Mouse (Mus musculus): ENCODE data around the gene Sltm. TPM values are rescaled to one million over a fixed set of nuclear protein-coding genes. Genes with fewer than 3 reads are reported as not detected.

The Sltm gene
- polyA plus RNA-seq, 1 experiment = 34.5 TPM

GRCm38 (mm10) chr9:70578123-70578522 is 35.6 kb downstream of the Sltm start:
- no peak overlapping the region for H3K27ac ChIP-seq (ENCODE audit: control insufficient read depth, insufficient read depth, low read depth, low read length)

GRCm38 (mm10) chr9:70580956-70581355 is 38.4 kb downstream of the Sltm start:
- no peaks in the 10 kb centered on the region for H3K27me3 ChIP-seq (ENCODE audit: control insufficient read depth, insufficient read depth, low read length)
- H3K4me3 ChIP-seq (ENCODE audit: control insufficient read depth, low read depth, low read length) = no peak overlapping the region
- H3K27ac ChIP-seq (ENCODE audit: control insufficient read depth, insufficient read depth, low read depth, low read length) = no peak overlapping the region
- H3K36me3 ChIP-seq (ENCODE audit: control insufficient read depth, insufficient read depth, low read length) = peaks cover 4% of the 10 kb centered on the region; the same call in 1 of the 2 replicates
- H3K4me1 ChIP-seq (ENCODE audit: control insufficient read depth, insufficient read depth, low read length) = no peaks in the 10 kb centered on the region
- no peak for TF ChIP-seq POLR2A (IDR thresholded peaks at IDR 0.05; ENCODE audit: control insufficient read depth, low read depth, low read length)
- no peak for TF ChIP-seq CTCF (IDR thresholded peaks at IDR 0.05; ENCODE audit: control insufficient read depth, insufficient read depth, insufficient replicate concordance, low read depth, low read length)

More at GRCm38 (mm10) chr9:70578123-70578522, 35.6 kb downstream of the Sltm start:
- Histone ChIP-seq H3K4me3 (ENCODE audit: control insufficient read depth, low read depth, low read length) (no peak overlapping the region), H3K4me1 (ENCODE audit: control insufficient read depth, insufficient read depth, low read length) (no peaks in the 10 kb centered on the region), H3K27me3 (ENCODE audit: control insufficient read depth, insufficient read depth, low read length) (no peaks in the 10 kb centered on the region), H3K36me3 (ENCODE audit: control insufficient read depth, insufficient read depth, low read length) (peaks cover 1% of the 10 kb centered on the region)
- TF ChIP-seq POLR2A (IDR thresholded peaks at IDR 0.05; ENCODE audit: control insufficient read depth, low read depth, low read length) (no peak), CTCF (IDR thresholded peaks at IDR 0.05; ENCODE audit: control insufficient read depth, insufficient read depth, insufficient replicate concordance, low read depth, low read length) (no peak)

GRCm38 (mm10) chr9:70584641-70585040 is 42.1 kb downstream of the Sltm start:
- no peak overlapping the region for H3K4me3 ChIP-seq (ENCODE audit: control insufficient read depth, low read depth, low read length)
- no peaks in the 10 kb centered on the region for H3K27me3 ChIP-seq (ENCODE audit: control insufficient read depth, insufficient read depth, low read length)
- TF ChIP-seq POLR2A (IDR thresholded peaks at IDR 0.05; ENCODE audit: control insufficient read depth, low read depth, low read length) = no peak
- TF ChIP-seq CTCF (IDR thresholded peaks at IDR 0.05; ENCODE audit: control insufficient read depth, insufficient read depth, insufficient replicate concordance, low read depth, low read length) = no peak
- peaks cover 8% of the 10 kb centered on the region for H3K36me3 ChIP-seq (ENCODE audit: control insufficient read depth, insufficient read depth, low read length)
- H3K4me1 ChIP-seq (ENCODE audit: control insufficient read depth, insufficient read depth, low read length) = no peaks in the 10 kb centered on the region
- H3K27ac ChIP-seq (ENCODE audit: control insufficient read depth, insufficient read depth, low read depth, low read length) = no peak overlapping the region

GRCm38 (mm10) chr9:70585172-70585571 is 42.6 kb downstream of the Sltm start:
- no peak for TF ChIP-seq CTCF (IDR thresholded peaks at IDR 0.05; ENCODE audit: control insufficient read depth, insufficient read depth, insufficient replicate concordance, low read depth, low read length)
- TF ChIP-seq POLR2A (IDR thresholded peaks at IDR 0.05; ENCODE audit: control insufficient read depth, low read depth, low read length) = no peak
- H3K27me3 ChIP-seq (ENCODE audit: control insufficient read depth, insufficient read depth, low read length) = no peaks in the 10 kb centered on the region
- no peak overlapping the region for H3K4me3 ChIP-seq (ENCODE audit: control insufficient read depth, low read depth, low read length)
- no peaks in the 10 kb centered on the region for H3K4me1 ChIP-seq (ENCODE audit: control insufficient read depth, insufficient read depth, low read length)
- H3K36me3 ChIP-seq (ENCODE audit: control insufficient read depth, insufficient read depth, low read length) = peaks cover 8% of the 10 kb centered on the region
- H3K27ac ChIP-seq (ENCODE audit: control insufficient read depth, insufficient read depth, low read depth, low read length) = no peak overlapping the region

- H3K4me3 ChIP-seq (ENCODE audit: control insufficient read depth, low read depth, low read length) = no peak overlapping the region
- H3K36me3 ChIP-seq (ENCODE audit: control insufficient read depth, insufficient read depth, low read length) = peaks cover 14% of the 10 kb centered on the region
- no peaks in the 10 kb centered on the region for H3K4me1 ChIP-seq (ENCODE audit: control insufficient read depth, insufficient read depth, low read length)
- TF ChIP-seq CTCF (IDR thresholded peaks at IDR 0.05; ENCODE audit: control insufficient read depth, insufficient read depth, insufficient replicate concordance, low read depth, low read length) = no peak
- no peak for TF ChIP-seq POLR2A (IDR thresholded peaks at IDR 0.05; ENCODE audit: control insufficient read depth, low read depth, low read length)
- H3K27me3 ChIP-seq (ENCODE audit: control insufficient read depth, insufficient read depth, low read length) = no peaks in the 10 kb centered on the region
- no peak overlapping the region for H3K27ac ChIP-seq (ENCODE audit: control insufficient read depth, insufficient read depth, low read depth, low read length)
These were observed 44.6 kb downstream of the Sltm start for GRCm38 (mm10) chr9:70587171-70587570.

- H3K36me3 ChIP-seq (ENCODE audit: control insufficient read depth, insufficient read depth, low read length) = peaks cover 12% of the 10 kb centered on the region
- TF ChIP-seq POLR2A (IDR thresholded peaks at IDR 0.05; ENCODE audit: control insufficient read depth, low read depth, low read length) (no peak), CTCF (IDR thresholded peaks at IDR 0.05; ENCODE audit: control insufficient read depth, insufficient read depth, insufficient replicate concordance, low read depth, low read length) (no peak)
- H3K4me1 ChIP-seq (ENCODE audit: control insufficient read depth, insufficient read depth, low read length) = no peaks in the 10 kb centered on the region
- H3K27me3 ChIP-seq (ENCODE audit: control insufficient read depth, insufficient read depth, low read length) = no peaks in the 10 kb centered on the region
- H3K4me3 ChIP-seq (ENCODE audit: control insufficient read depth, low read depth, low read length) = no peak overlapping the region
- H3K27ac ChIP-seq (ENCODE audit: control insufficient read depth, insufficient read depth, low read depth, low read length) = no peak overlapping the region
These were observed 48.2 kb downstream of the Sltm start for GRCm38 (mm10) chr9:70590775-70591174.

GRCm38 (mm10) chr9:70591486-70591885 is 48.9 kb downstream of the Sltm start:
- Histone ChIP-seq H3K27ac (ENCODE audit: control insufficient read depth, insufficient read depth, low read depth, low read length) (no peak overlapping the region), H3K36me3 (ENCODE audit: control insufficient read depth, insufficient read depth, low read length) (peaks cover 9% of the 10 kb centered on the region), H3K4me1 (ENCODE audit: control insufficient read depth, insufficient read depth, low read length) (no peaks in the 10 kb centered on the region), H3K27me3 (ENCODE audit: control insufficient read depth, insufficient read depth, low read length) (no peaks in the 10 kb centered on the region), H3K4me3 (ENCODE audit: control insufficient read depth, low read depth, low read length) (peak overlapping the region; percentile 67; the same call in 1 of the 2 replicates)
- no peak for TF ChIP-seq CTCF (IDR thresholded peaks at IDR 0.05; ENCODE audit: control insufficient read depth, insufficient read depth, insufficient replicate concordance, low read depth, low read length)
- TF ChIP-seq POLR2A (IDR thresholded peaks at IDR 0.05; ENCODE audit: control insufficient read depth, low read depth, low read length) = no peak

- Histone ChIP-seq H3K4me1 (ENCODE audit: control insufficient read depth, insufficient read depth, low read length) (no peaks in the 10 kb centered on the region), H3K27ac (ENCODE audit: control insufficient read depth, insufficient read depth, low read depth, low read length) (no peak overlapping the region), H3K4me3 (ENCODE audit: control insufficient read depth, low read depth, low read length) (no peak overlapping the region), H3K36me3 (ENCODE audit: control insufficient read depth, insufficient read depth, low read length) (no peaks in the 10 kb centered on the region), H3K27me3 (ENCODE audit: control insufficient read depth, insufficient read depth, low read length) (no peaks in the 10 kb centered on the region)
- TF ChIP-seq POLR2A (IDR thresholded peaks at IDR 0.05; ENCODE audit: control insufficient read depth, low read depth, low read length) (no peak), CTCF (IDR thresholded peaks at IDR 0.05; ENCODE audit: control insufficient read depth, insufficient read depth, insufficient replicate concordance, low read depth, low read length) (no peak)
These were observed 55.7 kb downstream of the Sltm start for GRCm38 (mm10) chr9:70598271-70598670.
